Mouse (Mus musculus): Measurements from ENCODE around the gene Samd7. TPM values are rescaled to one million over a fixed set of nuclear protein-coding genes. Genes with fewer than 3 reads are reported as not detected.
A peak's percentile ranks its signal among the peaks of the same experiment; 100 is the strongest.

Samd7 gene
- total RNA-seq, 1 experiment from 2014 or later: not detected

GRCm38 (mm10) chr3:30754696-30755095, 8.6 kb downstream of the Samd7 start:
- no peak for ATAC-seq (replicated peaks; ENCODE audit: low read depth, poor library complexity, severe bottlenecking)

GRCm38 (mm10) chr3:30764877-30765276, 18.8 kb downstream of the Samd7 start:
- ATAC-seq (replicated peaks; ENCODE audit: low read depth, poor library complexity, severe bottlenecking): peak; percentile 14; the same call in 1 of the 2 replicates

GRCm38 (mm10) chr3:30765311-30766027, 19.4 kb downstream of the Samd7 start:
- peak; percentile 94 for ATAC-seq (replicated peaks; ENCODE audit: low read depth, poor library complexity, severe bottlenecking)

GRCm38 (mm10) chr3:30766177-30766576, 20.1 kb downstream of the Samd7 start:
- peak; percentile 48 for ATAC-seq (replicated peaks; ENCODE audit: low read depth, poor library complexity, severe bottlenecking)

- ATAC-seq (replicated peaks; ENCODE audit: low read depth, poor library complexity, severe bottlenecking): no peak
Measured at GRCm38 (mm10) chr3:30767271-30767670, 21.2 kb downstream of the Samd7 start.

GRCm38 (mm10) chr3:30769755-30770515, 23.8 kb downstream of the Samd7 start:
- ATAC-seq (replicated peaks; ENCODE audit: low read depth, poor library complexity, severe bottlenecking): no peak

GRCm38 (mm10) chr3:30771560-30771959, 25.5 kb downstream of the Samd7 start:
- no peak for ATAC-seq (replicated peaks; ENCODE audit: low read depth, poor library complexity, severe bottlenecking)

- ATAC-seq (replicated peaks; ENCODE audit: low read depth, poor library complexity, severe bottlenecking): no peak
Measured at GRCm38 (mm10) chr3:30772631-30773030, 26.5 kb downstream of the Samd7 start.

- no peak for ATAC-seq (replicated peaks; ENCODE audit: low read depth, poor library complexity, severe bottlenecking)
Measured at GRCm38 (mm10) chr3:30774677-30775076, 28.6 kb downstream of the Samd7 start.

GRCm38 (mm10) chr3:30777984-30778383, 31.9 kb downstream of the Samd7 start:
- ATAC-seq (replicated peaks; ENCODE audit: low read depth, poor library complexity, severe bottlenecking): no peak

- no peak for ATAC-seq (replicated peaks; ENCODE audit: low read depth, poor library complexity, severe bottlenecking)
Measured at GRCm38 (mm10) chr3:30788531-30788930, 42.4 kb downstream of the Samd7 start.

- ATAC-seq (replicated peaks; ENCODE audit: low read depth, poor library complexity, severe bottlenecking): peak; percentile 89
Measured at GRCm38 (mm10) chr3:30792737-30793402, 46.8 kb downstream of the Samd7 start, which contains the start of gene Sec62. TSS of gene Sec62 (plus strand) at chr3:30792875.

- ATAC-seq (replicated peaks; ENCODE audit: low read depth, poor library complexity, severe bottlenecking): peak; percentile 24
Measured at GRCm38 (mm10) chr3:30793403-30794221, 47.5 kb downstream of the Samd7 start.

- no peak for ATAC-seq (replicated peaks; ENCODE audit: low read depth, poor library complexity, severe bottlenecking)
Measured at GRCm38 (mm10) chr3:30802171-30802570, 56.1 kb downstream of the Samd7 start.

- ATAC-seq (replicated peaks; ENCODE audit: low read depth, poor library complexity, severe bottlenecking): no peak
Measured at GRCm38 (mm10) chr3:30812881-30813280, 66.8 kb downstream of the Samd7 start.

Other genes starting within 250 kb of the Samd7 start
- gene Mecom, start 198.3 kb upstream of the Samd7 start, total RNA-seq (2017): 3.9 and 10.8 TPM in 2 replicates
- not detected in 2 replicates for gene Actrt3, start 146.4 kb upstream of the Samd7 start, total RNA-seq (2017)
- 25.5 and 51.1 TPM in 2 replicates for gene Mynn, start 144.2 kb upstream of the Samd7 start, total RNA-seq (2017)
- gene Lrriq4, start 101.8 kb upstream of the Samd7 start, total RNA-seq (2017): not detected in 2 replicates
- not detected in 2 replicates for gene Lrrc34, start 98.4 kb upstream of the Samd7 start, total RNA-seq (2017)
- gene Lrrc31, start 46.5 kb upstream of the Samd7 start, total RNA-seq (2017): not detected in 2 replicates
- 88.0 and 105 TPM in 2 replicates for gene Sec62, start 46.6 kb downstream of the Samd7 start, total RNA-seq (2017)
- 13.0 and 23.2 TPM in 2 replicates for gene Gpr160, start 109.7 kb downstream of the Samd7 start, total RNA-seq (2017)
- 20.9 and 21.1 TPM in 2 replicates for gene Phc3, start 223.1 kb downstream of the Samd7 start, total RNA-seq (2017)
- gene Prkci, start 249.5 kb downstream of the Samd7 start, total RNA-seq (2017): 11.3 and 12.9 TPM in 2 replicates